Mouse (Mus musculus): ENCODE measurements at regions not wholly inside any gene's neighbourhood (a gene's known extent, or its start where the extent isn't known, plus 50 kb on each side); places are given as distances from the start of the nearest gene placed in this dataset.

DNA sequence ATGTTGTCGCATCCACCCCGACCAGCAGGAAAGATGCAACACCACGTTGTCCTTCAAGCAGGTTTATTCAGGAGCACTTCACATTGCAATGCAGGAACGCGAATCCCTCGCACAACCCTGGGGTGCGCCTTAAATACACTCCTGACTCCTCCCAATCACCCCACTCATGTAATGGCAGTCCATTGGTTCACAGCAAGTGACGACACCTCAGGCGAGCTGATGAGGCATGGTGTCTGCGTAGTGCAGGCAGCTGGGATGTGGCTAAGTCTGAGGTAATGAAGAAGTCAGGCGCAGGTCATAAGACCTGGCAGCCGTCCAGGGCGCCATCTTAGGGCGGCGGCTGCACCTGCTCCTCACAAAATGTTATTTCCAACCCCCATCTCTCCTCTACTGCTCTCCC is 1068.7 kb downstream of the Defb40 start:
- no peak for TF ChIP-seq CTCF (IDR thresholded peaks at IDR 0.05)
- no peak for TF ChIP-seq EP300 (IDR thresholded peaks at IDR 0.05)
